Mouse (Mus musculus): Measurements from ENCODE around the gene Pla2g2c.

Gene Pla2g2c

DNA sequence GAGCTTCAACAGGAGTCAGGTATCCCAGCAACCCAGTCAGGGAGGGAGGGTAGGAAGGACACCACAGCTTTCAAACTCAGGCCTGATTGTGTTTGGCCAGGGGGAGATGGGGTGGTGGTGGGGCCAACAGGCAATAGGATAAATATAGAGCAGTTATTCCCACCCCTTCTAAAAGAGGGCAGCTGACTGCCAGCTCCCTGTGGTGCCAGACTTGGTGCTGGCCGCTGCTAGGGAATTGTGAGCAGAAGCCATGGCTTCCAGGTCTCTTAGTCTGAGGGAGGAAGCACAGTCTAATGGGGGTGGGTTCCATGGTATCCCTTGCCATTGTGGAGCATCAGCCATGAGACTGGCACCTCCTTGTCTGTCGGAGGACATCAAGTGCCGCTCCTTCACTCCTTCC, 29.0 kb downstream of the Pla2g2c start:
- DNase-seq: no peak

GRCm38 (mm10) chr4:138754432-138754831, 29.8 kb downstream of the Pla2g2c start:
- DNase-seq: no peak

GRCm38 (mm10) chr4:138755439-138755838, 30.8 kb downstream of the Pla2g2c start:
- DNase-seq: no peak

DNA sequence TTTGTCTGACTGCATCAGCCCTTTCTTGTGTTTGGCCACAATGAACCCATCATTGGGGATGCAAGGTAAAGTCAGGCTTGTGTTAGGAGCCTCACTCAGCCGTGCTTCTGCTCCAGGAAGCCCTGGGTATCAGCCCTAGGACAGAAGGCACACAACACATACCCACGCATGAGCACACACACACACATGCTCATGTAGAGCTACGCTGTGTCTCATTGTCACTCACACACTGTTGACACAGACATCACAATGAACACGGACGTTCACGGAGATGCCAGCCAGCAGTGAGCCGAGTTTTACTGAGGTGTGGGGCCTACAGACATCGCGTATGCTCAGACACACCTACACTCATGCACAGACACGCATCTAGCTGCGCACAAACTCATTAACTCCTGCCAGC, 31.4 kb downstream of the Pla2g2c start:
- DNase-seq: no peak

- DNase-seq: no peak
These were observed 32.8 kb downstream of the Pla2g2c start, which contains the start of gene Pla2g2f for GRCm38 (mm10) chr4:138757416-138757815. Pla2g2f (minus strand) TSS chr4:138757626.

GRCm38 (mm10) chr4:138762266-138762665, 37.7 kb downstream of the Pla2g2c start:
- no peak for DNase-seq

- no peak for DNase-seq
These were observed 47.4 kb downstream of the Pla2g2c start for GRCm38 (mm10) chr4:138771970-138772369.

DNA sequence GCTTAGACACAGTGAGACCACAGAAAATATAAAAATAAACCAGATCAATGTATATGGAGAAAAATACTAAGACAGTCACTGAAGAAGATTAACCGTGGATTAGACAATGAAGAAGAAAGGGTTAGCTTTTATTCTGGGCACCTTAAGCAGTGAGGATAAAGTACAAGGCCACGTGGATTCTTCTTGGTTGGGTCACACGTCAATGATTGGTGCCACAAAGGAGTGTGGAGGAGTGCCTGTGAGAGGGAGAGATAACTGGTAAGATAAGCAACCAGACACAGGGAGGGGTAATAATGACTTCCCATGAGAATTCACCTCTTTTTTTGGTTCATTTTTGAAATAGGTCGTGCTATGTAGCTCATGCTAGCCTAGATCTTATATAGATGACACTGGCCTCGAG, 47.8 kb downstream of the Pla2g2c start:
- DNase-seq: no peak

DNA sequence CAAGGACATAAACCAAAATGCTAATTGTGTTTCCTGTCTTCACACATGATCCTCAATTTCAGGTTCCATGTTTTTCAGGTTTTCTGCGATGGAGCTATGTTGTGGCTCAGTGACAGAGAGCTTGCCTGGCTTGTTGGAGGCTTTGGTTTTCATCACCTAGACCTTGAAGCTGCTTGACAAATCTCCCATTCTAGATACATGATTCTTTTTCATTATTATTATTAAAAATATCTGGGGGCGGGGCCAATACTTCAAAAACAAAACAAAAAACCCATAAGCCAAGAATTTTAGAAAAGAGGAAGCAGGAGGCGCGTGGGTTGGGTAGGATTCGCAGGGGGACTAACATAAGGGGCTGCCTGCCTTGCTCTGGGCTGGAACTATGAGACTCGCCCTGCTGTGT, 50.8 kb downstream of the Pla2g2c start, which contains the start of gene Pla2g2d:
Gene Pla2g2d, plus strand, starts transcription at position 301 of the 400 bp plus-strand sequence.
- no peak for DNase-seq

GRCm38 (mm10) chr4:138777417-138778407, 53.1 kb downstream of the Pla2g2c start:
- no peak for DNase-seq

DNA sequence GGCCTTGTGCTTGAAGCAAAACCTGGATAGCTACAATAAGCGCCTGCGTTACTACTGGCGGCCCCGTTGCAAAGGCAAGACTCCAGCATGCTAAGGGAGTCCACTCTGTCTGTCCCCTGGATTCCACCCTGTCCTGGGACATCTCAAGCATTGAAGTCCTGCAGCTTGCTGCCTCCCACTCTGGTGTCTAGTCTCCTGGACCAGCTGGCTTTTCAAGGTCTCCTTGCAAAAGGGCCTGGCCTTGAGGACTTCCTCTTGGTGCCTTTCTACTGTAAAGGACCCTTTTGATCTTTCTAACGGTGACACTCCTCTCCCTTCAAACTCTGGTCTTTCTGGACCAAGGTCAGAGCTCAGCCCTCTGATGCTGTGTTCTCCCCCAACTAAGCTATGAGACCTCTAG, 55.7 kb downstream of the Pla2g2c start:
- DNase-seq: no peak

GRCm38 (mm10) chr4:138782098-138782497, 57.5 kb downstream of the Pla2g2c start:
- no peak for DNase-seq

- DNase-seq: no peak
These were observed 61.1 kb downstream of the Pla2g2c start for GRCm38 (mm10) chr4:138785721-138786120.

GRCm38 (mm10) chr4:138786141-138786540, 61.5 kb downstream of the Pla2g2c start:
- no peak for DNase-seq

DNA sequence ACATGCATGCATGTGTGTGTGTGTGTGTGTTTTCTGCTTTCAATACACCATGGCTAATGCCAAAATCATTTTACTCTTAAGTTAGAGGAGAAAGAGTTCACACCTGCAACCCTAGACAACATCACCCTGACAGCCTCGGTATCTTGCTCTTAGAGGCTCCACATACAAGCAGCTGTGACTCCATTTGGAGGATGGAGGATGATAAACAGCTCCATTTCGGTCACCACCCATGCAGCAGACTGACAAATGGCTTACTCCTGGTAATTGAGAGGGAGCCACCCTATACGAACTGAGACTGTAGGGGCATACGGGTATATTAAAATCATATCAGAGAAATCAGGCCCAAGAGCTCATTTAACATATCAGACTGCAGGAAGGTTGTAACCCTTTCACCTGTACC, 63.8 kb downstream of the Pla2g2c start:
- no peak for DNase-seq

GRCm38 (mm10) chr4:138791452-138791851, 66.9 kb downstream of the Pla2g2c start:
- no peak for DNase-seq

GRCm38 (mm10) chr4:138792599-138792998, 68.0 kb downstream of the Pla2g2c start:
- no peak for DNase-seq

DNA sequence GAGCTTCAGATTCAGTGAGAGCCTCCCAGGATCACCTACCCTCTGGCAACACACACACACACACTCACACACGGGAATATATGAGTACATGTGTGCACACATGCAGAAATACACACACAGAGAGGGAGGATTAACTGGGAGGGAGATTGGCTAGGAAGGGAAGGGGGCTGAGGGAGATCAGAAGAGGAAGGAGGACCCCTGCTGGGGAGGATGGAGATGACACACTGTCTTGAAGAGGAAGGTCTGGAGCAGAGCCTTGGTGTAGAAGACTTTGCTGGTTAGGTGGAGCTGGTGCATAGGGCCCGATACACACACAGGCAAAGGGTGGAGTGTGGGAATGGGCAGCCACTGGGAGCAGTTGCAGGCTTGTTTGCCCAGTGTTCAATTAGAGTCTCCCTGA, 68.7 kb downstream of the Pla2g2c start:
- peak; percentile 13 to 22 for DNase-seq

DNA sequence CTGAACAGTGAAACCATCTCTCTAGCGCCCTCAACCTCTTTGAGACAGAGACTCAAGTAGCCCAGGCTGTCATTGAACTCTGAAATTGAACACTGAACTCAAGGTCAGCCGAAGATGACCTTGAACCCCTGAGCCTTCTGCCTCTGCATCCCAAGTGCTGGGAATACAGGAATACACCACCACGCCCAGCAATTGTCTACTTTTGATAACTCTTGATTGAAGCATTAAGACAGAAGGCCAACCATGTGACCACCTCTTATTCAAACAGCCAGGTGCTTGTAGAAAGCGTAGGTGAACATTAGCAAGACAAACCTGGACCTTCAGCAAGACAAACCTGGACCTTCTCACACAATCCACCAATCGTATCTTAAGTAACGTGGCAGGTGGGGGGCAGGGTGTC, 69.8 kb downstream of the Pla2g2c start:
- no peak for DNase-seq
